Mouse (Mus musculus) megakaryocyte-erythroid progenitor cell, adult 5-6 weeks (primary cell): ENCODE measurements around the gene Gnat2. TPM values are rescaled to one million over a fixed set of nuclear protein-coding genes. Genes with fewer than 3 reads are reported as not detected.
A peak's percentile ranks its signal among the peaks of the same experiment; 100 is the strongest.

Experiments
- ATAC-seq: replicated peaks from 2 replicates; pipeline ENCODE4 v1.8.0; 2016; ENCODE audit warnings: mild to moderate bottlenecking, inconsistent platforms; ENCODE audit not compliant: severe bottlenecking, poor library complexity, low FRiP score, low TSS enrichment
- total RNA-seq, 2 experiments: library from RNA; stranded (forward) in 1 of 2; stranded (reverse) in 1 of 2; fragments of 200-1000, 215-1000 nt in 1 of 2; fragments of >200 nt in 1 of 2; fragmentation: Nextera tagmentation in 1 of 2; gene quantifications; 2 replicates each; pipeline ENCODE4 v1.2.3; 2014 to 2017

Gnat2 gene
- total RNA-seq, 2 experiments from 2014 or later = not detected

- no peak for ATAC-seq
Observed at GRCm38 (mm10) chr3:108083904-108084407, 8.6 kb upstream of the Gnat2 start.

DNA sequence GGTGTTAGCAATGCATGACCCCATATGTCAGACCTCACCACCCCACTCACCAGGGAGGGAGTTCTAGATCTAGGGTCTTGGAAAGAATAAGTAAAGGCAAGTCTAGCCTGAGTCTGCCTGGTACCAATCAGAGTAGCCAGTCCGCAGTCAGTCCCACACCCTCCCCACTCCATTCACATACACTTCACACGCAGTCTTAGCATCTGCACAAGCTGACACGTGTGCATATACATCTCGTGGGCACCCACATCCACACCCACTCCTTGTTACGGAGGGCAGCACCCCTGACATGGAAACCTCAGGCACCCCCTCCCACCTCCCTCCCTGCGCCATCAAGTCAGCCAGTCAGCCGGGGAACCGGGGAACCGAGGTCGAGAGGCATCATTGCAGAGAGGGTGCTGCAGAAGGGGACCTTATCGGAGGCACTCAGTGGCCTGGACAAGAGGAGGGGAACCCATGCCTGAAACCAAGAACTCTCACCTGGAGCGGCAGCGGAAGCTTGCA, 7.8 kb upstream of the Gnat2 start:
- ATAC-seq = peak; percentile 25

DNA sequence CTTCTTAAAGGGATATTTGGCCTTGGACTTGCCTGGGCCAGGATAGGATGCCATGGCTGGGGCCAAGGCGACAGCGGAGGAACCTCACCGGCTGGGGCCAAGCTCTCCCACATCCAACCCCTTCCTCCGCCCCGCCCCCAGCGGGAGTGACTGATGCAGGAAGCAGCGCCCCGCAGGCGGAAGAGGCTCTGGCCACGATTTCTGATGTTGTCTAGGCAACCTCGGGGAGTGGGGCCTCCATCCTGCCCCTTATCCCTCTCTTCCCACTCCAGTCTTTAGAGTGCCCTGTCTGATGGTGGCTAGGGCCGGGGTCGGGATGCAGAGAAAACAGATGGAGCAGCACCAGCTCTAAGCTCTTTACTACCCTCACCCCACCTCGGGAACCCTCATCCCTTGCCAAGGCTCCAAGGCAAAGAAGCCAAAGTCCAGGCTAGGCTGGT, 7.3 kb upstream of the Gnat2 start:
- peak; percentile 75 for ATAC-seq

DNA sequence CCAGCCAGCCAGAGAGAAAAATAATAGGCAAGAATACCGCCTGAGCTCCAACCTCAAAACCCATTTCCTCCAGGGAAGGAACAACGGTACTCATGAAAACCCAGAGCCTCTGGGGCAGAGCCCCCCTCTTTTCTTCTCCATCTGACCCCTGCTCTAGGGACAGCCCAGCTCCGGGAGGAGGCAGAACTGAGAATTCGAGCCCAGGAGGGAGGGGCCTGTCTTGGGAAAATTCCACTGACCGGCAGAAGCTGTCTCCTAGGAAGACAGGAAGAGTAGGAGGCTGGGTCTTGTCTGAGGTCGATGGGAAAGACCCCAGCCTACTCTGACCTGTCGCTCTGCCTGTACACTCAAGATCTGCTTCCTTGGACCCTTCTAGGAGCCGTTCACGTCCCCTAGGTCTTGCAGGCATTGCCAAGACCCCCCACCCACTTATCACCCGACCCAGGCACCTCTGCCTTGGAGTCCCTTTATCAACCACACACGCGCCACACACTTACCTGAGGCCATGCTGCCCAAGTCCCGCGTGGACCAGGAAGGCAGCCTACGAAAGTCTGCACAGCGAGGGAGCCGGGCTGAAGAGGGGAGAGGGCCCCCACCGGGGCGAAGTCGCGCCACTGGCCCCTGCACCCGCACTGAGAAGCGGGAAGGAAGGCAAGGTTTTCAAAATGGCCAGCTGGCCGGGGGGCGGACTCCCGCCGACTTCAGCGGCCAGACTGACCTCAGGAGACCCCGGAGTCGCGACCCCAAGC, 6.7 kb upstream of the Gnat2 start:
- ATAC-seq = peak; percentile 11

GRCm38 (mm10) chr3:108086470-108086979, 6.1 kb upstream of the Gnat2 start, which contains the start of gene Ampd2:
TSS of gene Ampd2 (minus strand) at chr3:108086651.
- ATAC-seq = peak; percentile 32; the same call in 1 of the 2 replicates

DNA sequence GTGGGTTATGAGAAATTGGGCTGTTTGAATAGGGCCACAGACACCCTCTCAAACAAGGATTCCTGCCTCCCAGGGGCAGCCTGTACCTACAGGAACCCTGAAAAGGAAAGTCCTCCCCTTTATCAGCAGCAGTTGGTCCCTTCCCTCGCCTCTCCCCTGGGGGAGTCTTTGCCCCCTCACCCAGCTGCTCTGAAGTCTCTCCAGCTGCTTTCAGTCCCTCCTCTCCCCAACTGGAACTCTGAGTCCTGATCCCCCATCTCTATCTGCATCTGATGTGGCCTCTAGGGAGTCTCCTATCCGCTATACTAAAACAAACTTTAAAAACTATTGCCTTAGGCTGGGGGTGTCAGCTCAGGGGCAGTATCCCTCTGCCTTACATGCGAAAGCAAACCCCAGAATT, 5.3 kb upstream of the Gnat2 start:
- no peak for ATAC-seq

- no peak for ATAC-seq
Observed at GRCm38 (mm10) chr3:108088842-108089380, 3.7 kb upstream of the Gnat2 start.

DNA sequence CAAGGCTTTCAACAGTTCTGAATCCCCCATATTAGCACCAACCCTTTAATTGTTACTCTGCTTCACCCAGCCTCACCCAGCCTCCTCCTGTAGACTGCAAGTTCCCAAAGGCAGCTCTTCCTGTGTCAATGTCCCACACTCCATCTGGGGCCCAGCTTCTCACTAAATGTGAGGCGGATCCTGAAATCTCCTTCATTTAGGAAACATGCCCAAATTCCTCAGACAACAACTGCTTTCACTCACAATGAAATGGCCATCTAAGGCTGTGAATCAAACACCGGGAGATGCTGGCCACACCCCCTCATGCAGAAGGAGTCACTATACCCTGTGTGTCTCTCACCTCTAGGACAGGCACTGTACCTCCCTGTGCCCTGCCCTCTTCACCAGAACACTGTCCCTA, 2.7 kb upstream of the Gnat2 start:
- no peak for ATAC-seq

DNA sequence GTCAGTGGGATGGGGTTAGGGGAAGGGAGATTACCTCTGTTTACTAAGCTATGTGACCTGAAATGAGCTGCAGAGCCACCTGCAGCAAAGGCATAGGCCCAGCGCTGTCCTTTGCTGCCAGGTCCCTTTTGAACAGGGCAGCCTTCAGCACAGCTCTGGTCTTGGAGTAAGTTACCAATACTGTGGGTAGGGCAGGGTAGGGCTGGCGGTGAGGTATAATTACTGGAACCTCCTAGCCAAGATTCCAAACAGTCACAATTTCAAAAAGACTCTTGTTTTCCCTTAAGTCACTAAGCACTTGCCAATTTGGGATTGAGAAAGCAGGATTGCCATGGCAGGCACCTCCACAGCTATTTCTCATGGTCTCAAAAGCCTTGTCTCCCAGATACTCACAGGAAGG, 2.0 kb upstream of the Gnat2 start:
- ATAC-seq = no peak

DNA sequence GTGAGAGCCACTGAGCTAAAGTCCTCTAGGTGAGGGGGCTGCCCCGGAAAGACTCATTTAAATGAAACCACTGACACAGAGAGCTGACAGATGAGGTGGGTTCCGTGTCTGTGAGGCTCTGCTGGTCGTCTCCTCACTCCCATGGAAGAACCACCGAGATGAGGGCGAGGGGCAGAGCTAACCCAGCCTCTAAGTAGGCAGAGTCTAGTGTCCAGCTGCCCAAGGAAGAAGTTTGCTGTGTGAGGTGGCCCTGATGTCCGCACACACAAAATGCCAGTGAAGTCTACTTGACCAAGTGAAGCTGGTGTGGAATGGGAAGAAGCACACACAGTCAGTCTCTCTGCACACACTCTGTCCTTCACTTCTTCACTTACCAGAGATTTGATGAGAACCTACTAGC, 559 bp upstream of the Gnat2 start:
- no peak for ATAC-seq

DNA sequence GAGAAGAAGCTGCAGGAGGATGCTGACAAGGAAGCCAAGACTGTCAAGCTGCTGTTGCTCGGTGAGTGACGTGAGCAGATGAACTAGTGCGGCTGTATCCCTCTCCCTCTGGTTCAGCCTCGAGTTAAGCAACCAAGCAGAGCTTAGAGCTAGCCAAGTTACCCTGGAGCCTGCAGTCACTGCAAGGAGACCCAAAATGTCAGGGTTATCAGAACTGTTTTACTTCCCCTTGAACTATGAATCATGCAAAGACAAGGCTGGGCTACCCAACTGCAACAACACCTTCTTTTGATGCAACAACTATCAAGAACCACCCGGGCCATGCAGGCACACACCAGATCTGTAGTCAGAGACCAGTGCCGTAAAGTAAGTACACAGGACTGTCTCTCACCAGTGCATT, 717 bp downstream of the Gnat2 start:
- no peak for ATAC-seq

DNA sequence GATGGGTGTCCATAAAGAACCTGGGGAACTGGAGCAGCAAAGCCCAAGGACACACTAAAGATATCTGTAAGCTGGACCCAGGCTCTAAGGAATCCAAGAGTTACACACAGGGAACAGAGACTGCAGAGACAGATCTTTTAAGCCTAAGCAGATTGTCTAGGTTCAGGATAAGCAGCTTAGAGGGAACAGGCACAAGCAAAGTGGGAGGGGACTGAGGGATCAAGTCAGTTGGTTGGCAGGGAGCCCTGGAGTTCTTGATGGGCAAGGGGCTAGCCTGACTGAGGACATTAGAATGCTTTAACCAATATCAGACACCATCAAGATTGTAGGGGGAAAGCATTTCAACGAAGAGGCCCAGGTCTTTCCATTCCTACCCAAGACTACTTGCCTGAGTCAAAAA, 1.6 kb downstream of the Gnat2 start:
- no peak for ATAC-seq

DNA sequence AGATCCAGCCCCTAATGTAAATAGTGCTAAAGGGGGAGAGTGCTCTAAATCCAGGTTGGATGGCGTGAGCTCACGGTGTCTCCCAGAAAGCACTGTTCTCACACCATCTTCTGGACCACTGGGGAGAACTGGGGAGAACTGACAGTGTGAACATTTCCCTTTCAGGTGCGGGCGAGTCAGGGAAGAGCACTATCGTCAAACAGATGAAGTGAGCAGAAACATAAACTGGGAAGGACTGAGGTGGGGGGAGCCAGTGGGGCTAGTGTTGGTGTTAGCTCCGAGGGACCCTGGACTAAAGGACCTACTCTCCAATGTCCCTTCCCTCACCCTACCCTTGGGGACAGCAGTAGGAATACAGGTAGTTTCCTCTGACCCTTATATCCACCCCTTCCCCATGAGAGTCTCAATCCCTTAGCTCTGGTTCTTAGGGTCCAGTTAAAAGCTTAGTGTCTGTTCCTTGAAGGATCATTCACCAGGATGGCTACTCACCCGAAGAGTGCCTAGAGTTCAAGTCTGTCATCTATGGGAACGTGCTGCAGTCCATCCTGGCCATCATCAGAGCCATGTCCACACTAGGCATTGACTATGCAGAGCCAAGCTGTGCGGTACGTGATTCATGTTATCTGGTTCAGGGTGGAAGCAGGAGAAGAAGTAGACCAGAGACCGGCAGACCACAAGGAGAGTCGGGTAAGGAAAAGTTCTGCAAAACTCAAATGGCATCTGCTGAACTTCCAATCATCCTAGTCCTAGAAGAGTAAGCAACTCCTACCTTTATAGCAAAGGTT, 2.6 kb downstream of the Gnat2 start:
- no peak for ATAC-seq

DNA sequence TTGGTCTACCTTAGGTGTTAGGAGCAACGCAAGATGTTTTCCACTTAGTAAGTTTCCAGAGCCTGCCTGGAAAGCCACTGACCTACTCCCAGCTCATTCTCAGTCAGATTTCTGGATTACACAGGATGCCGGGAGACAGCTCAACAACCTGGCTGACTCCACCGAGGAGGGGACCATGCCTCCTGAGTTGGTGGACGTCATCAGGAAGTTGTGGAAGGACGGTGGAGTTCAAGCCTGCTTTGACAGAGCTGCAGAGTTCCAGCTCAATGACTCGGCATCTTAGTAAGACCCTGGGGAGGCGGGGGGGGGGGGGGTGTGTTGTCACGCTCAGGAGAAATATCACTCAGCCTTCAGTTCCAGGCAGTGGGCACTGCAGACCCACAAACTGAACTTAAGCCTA, 3.6 kb downstream of the Gnat2 start:
- ATAC-seq = no peak

GRCm38 (mm10) chr3:108096726-108097125, 4.1 kb downstream of the Gnat2 start:
- ATAC-seq = peak; percentile 90

- no peak for ATAC-seq
Observed at GRCm38 (mm10) chr3:108097656-108098055, 5.1 kb downstream of the Gnat2 start.

DNA sequence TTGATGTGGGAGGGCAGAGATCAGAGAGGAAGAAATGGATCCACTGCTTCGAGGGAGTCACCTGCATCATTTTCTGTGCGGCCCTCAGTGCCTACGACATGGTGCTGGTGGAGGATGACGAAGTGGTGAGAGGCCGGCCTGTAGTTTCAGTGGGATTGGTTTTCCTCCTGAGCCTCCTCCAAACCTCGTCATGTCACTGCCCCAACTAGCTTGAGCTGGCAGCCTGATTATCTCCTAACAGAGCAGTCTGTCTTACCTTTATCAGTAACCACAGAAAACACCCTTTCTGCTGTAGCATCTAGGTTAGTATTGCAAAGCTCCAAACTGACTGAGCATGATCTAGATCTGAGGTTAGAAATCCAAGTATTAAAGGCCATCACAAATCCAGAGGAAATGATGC, 5.7 kb downstream of the Gnat2 start:
- ATAC-seq = peak; percentile 69

GRCm38 (mm10) chr3:108101594-108101993, 9.0 kb downstream of the Gnat2 start:
- no peak for ATAC-seq

GRCm38 (mm10) chr3:108102075-108102474, 9.5 kb downstream of the Gnat2 start:
- ATAC-seq = no peak

- ATAC-seq = peak; percentile 81
Observed at GRCm38 (mm10) chr3:108105281-108105680, 12.7 kb downstream of the Gnat2 start.
